Mouse (Mus musculus) testis, adult 2 months (tissue): Measurements from ENCODE around the gene BC052040.

ENCODE experiments used
- CTCF ChIP-seq: fragments of 200-500 bp; IDR thresholded peaks from 2 replicates; pipeline ENCODE4 v1.5.1; 2012; ENCODE audit warnings: low read depth, mild to moderate bottlenecking, inconsistent platforms, low read length, moderate library complexity; ENCODE audit not compliant: control insufficient read depth, insufficient read depth, insufficient replicate concordance
- POLR2A ChIP-seq: fragments of 200-500 bp; IDR thresholded peaks from 2 replicates; pipeline ENCODE4 v1.6.1; 2012; ENCODE audit warnings: low read depth, mild to moderate bottlenecking, inconsistent platforms, low read length, moderate library complexity; ENCODE audit not compliant: control insufficient read depth

DNA sequence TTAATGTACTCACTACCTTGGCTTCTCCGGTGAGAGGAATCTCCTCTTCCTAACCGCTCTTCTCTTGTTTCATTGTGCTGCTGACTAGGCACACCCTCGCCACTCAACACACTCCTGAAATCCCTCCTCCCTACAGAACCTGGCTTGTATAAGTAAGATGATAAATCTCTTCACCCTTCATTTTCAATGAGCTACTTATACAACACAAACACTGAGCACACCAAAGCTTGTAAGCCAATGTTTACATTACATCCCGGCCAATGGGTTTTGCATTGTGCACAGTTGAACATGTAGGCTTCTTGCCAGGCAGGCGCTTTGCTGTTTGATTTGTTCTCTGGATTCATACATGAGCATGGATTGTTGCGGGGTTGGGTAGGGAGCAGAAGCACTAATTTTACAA, 236.4 kb downstream of the BC052040 start:
- no peak for TF ChIP-seq CTCF
- TF ChIP-seq POLR2A: no peak
